In the genomic region with DNA sequence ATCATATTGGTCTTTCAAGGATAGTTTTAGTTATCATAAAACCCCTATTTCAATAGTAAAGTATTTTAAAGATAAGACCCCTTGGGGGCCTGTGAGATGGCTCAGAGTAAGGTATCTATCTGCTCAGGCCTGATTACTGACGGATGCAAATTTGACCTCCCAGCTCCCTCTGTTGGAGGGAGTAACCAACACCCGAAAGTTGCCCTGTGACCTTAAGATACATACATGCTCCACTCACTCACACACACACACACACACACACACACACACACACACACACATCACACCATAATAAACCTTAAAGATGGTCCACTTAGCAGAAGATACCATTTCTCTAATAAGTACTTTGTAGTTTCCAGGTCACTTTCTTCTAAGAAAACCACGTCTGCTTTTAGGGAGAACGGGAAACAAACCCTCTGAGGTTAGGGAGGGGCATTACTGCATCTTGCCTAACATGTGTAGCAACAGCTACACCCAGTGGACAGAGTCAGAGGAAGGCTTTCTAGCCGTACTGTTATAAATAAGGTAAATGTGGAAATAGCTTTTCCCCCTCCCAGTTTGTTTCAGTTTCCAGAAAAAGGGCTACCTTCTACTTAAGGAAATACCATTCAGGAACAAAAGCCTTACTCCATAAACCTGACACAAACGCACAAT, we compare ENCODE assay signal across 8 mouse cellular contexts. TPM values are rescaled to one million over a fixed set of nuclear protein-coding genes. Genes with fewer than 3 reads are reported as not detected.
DNase-seq lines count a peak whose midpoint lies in the region; ATAC-seq and TF ChIP-seq lines count a peak whose summit lies in the region.

No protein-coding gene starts in this region.

- H3K4me2 ChIP-seq in forebrain, embryonic 12.5 days, result no peak overlapping the region
- H3K4me2 ChIP-seq in forebrain, embryonic 11.5 days (ENCODE audit: low read depth, low read length, severe bottlenecking), result no peak overlapping the region
- H3K4me2 ChIP-seq in liver, embryonic 11.5 days, result no peak overlapping the region

- TF ChIP-seq CTCF in thymus, adult 2 months (IDR thresholded peaks at IDR 0.05; ENCODE audit: borderline replicate concordance, control insufficient read depth, extremely low read depth, insufficient read depth, low read length, poor library complexity), result no peak

- peaks cover 32% of the 10 kb centered on the region for H3K36me3 ChIP-seq in forebrain, embryonic 12.5 days (replicated peaks)
- peaks cover 3% of the 10 kb centered on the region; the same call in 1 of the 2 replicates for H3K36me3 ChIP-seq in forebrain, embryonic 11.5 days (ENCODE audit: control insufficient read depth, insufficient read depth, low read length)
- H3K36me3 ChIP-seq in liver, embryonic 11.5 days (ENCODE audit: control insufficient read depth, insufficient read depth, low read length), result peaks cover 10% of the 10 kb centered on the region; the same call in 1 of the 2 replicates
- peaks cover 16% of the 10 kb centered on the region for H3K36me3 ChIP-seq in thymus, adult 2 months (ENCODE audit: control insufficient read depth, insufficient read depth, low read length)

- H3K9ac ChIP-seq in forebrain, embryonic 12.5 days, result no peak overlapping the region
- H3K9ac ChIP-seq in forebrain, embryonic 11.5 days (ENCODE audit: low read length), result no peak overlapping the region
- no peak overlapping the region for H3K9ac ChIP-seq in liver, embryonic 11.5 days (ENCODE audit: low read depth, low read length)

- WGBS in forebrain, embryonic 12.5 days, result 53% methylated on average over 6 of the region's 6 CpGs
- WGBS in forebrain, embryonic 11.5 days, result 58% methylated on average over 6 of the region's 6 CpGs
- 37% methylated on average over 6 of the region's 6 CpGs for WGBS in liver, embryonic 11.5 days
- WGBS in thymus, adult 2 months, result 41% methylated on average over 6 of the region's 6 CpGs

- no peaks in the 10 kb centered on the region for H3K9me3 ChIP-seq in forebrain, embryonic 12.5 days
- H3K9me3 ChIP-seq in forebrain, embryonic 11.5 days (ENCODE audit: control insufficient read depth, low read length), result no peaks in the 10 kb centered on the region
- H3K9me3 ChIP-seq in liver, embryonic 11.5 days (ENCODE audit: control insufficient read depth, low read length), result no peaks in the 10 kb centered on the region

- intact Hi-C loops in heart, postnatal 10 days (cut with DNase I), result loop anchor here (1.0 to 10.0 kb wide), 5 partner anchors 132 to 802 kb away; no protein-coding TSS in a partner anchor

- H3K27me3 ChIP-seq in forebrain, embryonic 12.5 days, result no peaks in the 10 kb centered on the region
- no peaks in the 10 kb centered on the region for H3K27me3 ChIP-seq in forebrain, embryonic 11.5 days (ENCODE audit: control insufficient read depth, insufficient read depth, low read length)
- no peaks in the 10 kb centered on the region for H3K27me3 ChIP-seq in liver, embryonic 11.5 days (replicated peaks; ENCODE audit: control insufficient read depth, insufficient read depth, low read length)
- H3K27me3 ChIP-seq in thymus, adult 2 months (ENCODE audit: control insufficient read depth, insufficient read depth, low read length), result no peaks in the 10 kb centered on the region

- peak; percentile 41; the same call in 1 of the 2 replicates for ATAC-seq in forebrain, embryonic 12.5 days (ENCODE audit: low FRiP score)
- ATAC-seq in forebrain, embryonic 11.5 days (replicated peaks; ENCODE audit: low FRiP score), result no peak
- peak; percentile 60 for ATAC-seq in liver, embryonic 11.5 days (replicated peaks; ENCODE audit: low FRiP score)

- no peak overlapping the region for H3K27ac ChIP-seq in forebrain, embryonic 12.5 days
- H3K27ac ChIP-seq in forebrain, embryonic 11.5 days (ENCODE audit: low read depth, low read length), result no peak overlapping the region
- H3K27ac ChIP-seq in liver, embryonic 11.5 days (ENCODE audit: low read depth, low read length), result no peak overlapping the region
- no peak overlapping the region for H3K27ac ChIP-seq in thymus, adult 2 months (ENCODE audit: control insufficient read depth, insufficient read depth, low read length)

- no peaks in the 10 kb centered on the region for H3K4me1 ChIP-seq in forebrain, embryonic 12.5 days
- H3K4me1 ChIP-seq in forebrain, embryonic 11.5 days (replicated peaks; ENCODE audit: control insufficient read depth, insufficient read depth, low read length), result no peaks in the 10 kb centered on the region
- H3K4me1 ChIP-seq in liver, embryonic 11.5 days (replicated peaks; ENCODE audit: control insufficient read depth, insufficient read depth, low read length), result 0 out of 2 replicates have a peak, but pooled peaks cover 2% of the 10 kb centered on the region
- no peaks in the 10 kb centered on the region for H3K4me1 ChIP-seq in thymus, adult 2 months (replicated peaks; ENCODE audit: control insufficient read depth, insufficient read depth, low read length)

- no peak for TF ChIP-seq POLR2A in thymus, adult 2 months (IDR thresholded peaks at IDR 0.05; ENCODE audit: control insufficient read depth, extremely low read depth, insufficient read depth, low read length, poor library complexity)

- H3K4me3 ChIP-seq in forebrain, embryonic 12.5 days (replicated peaks), result no peak overlapping the region
- H3K4me3 ChIP-seq in forebrain, embryonic 11.5 days (ENCODE audit: low read depth, low read length), result no peak overlapping the region
- H3K4me3 ChIP-seq in liver, embryonic 11.5 days (ENCODE audit: low read depth, low read length), result no peak overlapping the region
- no peak overlapping the region for H3K4me3 ChIP-seq in thymus, adult 2 months (ENCODE audit: control insufficient read depth, insufficient read depth, low read length)

- no peak for DNase-seq in forebrain, embryonic 11.5 days (ENCODE audit: low spot score)
- peak; percentile 8 for DNase-seq in thymus, postnatal 0 days (ENCODE audit: low spot score)
- no peak for DNase-seq in thymus, postnatal 36 days
- DNase-seq in heart, postnatal 10 days, result peak; percentile 62 to 72
- DNase-seq in liver, embryonic 11.5 days (ENCODE audit: low spot score), result no peak
- DNase-seq in retina, embryonic 14.5 days (ENCODE audit: low spot score), result peak; percentile 50
- DNase-seq in thymus, adult 2 months, result no peak

RNA-seq across cellular contexts. Expression of gene Fam98a, which starts 15.2 kb away (rescaled TPM):
- 29.0 and 35.7 TPM in 2 replicates for polyA plus RNA-seq in forebrain, embryonic 12.5 days (2016; fragmentation: Nextera tagmentation; extraction: Ambion mirVana)
- polyA plus RNA-seq in forebrain, embryonic 11.5 days (2014; fragmentation: Nextera tagmentation; extraction: Ambion mirVana), result 8.4 and 8.8 TPM in 2 replicates
- polyA plus RNA-seq in thymus, postnatal 0 days (2015; fragmentation: Nextera tagmentation; extraction: Ambion mirVana), result 24.2 and 26.2 TPM in 2 replicates
- total RNA-seq in heart, postnatal 10 days (2021), result 10 to 100 TPM; 35.9 to 38.4 TPM
- polyA plus RNA-seq in liver, embryonic 11.5 days (2014; fragmentation: Nextera tagmentation; extraction: Ambion mirVana), result 9.5 and 10.4 TPM in 2 replicates
- polyA plus RNA-seq in thymus, adult 2 months (2012; rRNA removed), result 16.7 and 20.0 TPM in 2 replicates

Comparison
In these comparisons a context has a peak if more than half of its experiments do, and no peak if none do; other contexts are left out.
1. DNase-seq: peak in thymus, postnatal 0 days (single experiment), heart, postnatal 10 days (2 of 2) and retina, embryonic 14.5 days (single experiment); none in forebrain, embryonic 11.5 days (single experiment), thymus, postnatal 36 days (0 of 2), liver, embryonic 11.5 days (single experiment) and thymus, adult 2 months (single experiment).